In genomic region chr9:69439805-69440357, GRCm38 (mm10) we compare ENCODE assay signal across 8 mouse cellular contexts. TPM values are rescaled to one million over a fixed set of nuclear protein-coding genes. Genes with fewer than 3 reads are reported as not detected.
DNase-seq lines count a peak whose midpoint lies in the region; ATAC-seq lines count a peak whose summit lies in the region.

No protein-coding gene starts in this region.

- H3K4me3 ChIP-seq in heart, embryonic 15.5 days: no peak overlapping the region
- H3K4me3 ChIP-seq in liver, embryonic 12.5 days: no peak overlapping the region

- no peak overlapping the region for H3K9ac ChIP-seq in heart, embryonic 15.5 days
- no peak overlapping the region for H3K9ac ChIP-seq in liver, embryonic 12.5 days

- WGBS in heart, embryonic 15.5 days: 27% methylated on average over 7 of the region's 7 CpGs
- WGBS in liver, embryonic 12.5 days (ENCODE audit: insufficient replicate concordance): 29% methylated on average over 7 of the region's 7 CpGs

- no peak overlapping the region for H3K4me2 ChIP-seq in heart, embryonic 15.5 days
- H3K4me2 ChIP-seq in liver, embryonic 12.5 days: no peak overlapping the region

- H3K27me3 ChIP-seq in heart, embryonic 15.5 days: no peaks in the 10 kb centered on the region
- no peaks in the 10 kb centered on the region for H3K27me3 ChIP-seq in liver, embryonic 12.5 days (replicated peaks)

- H3K4me1 ChIP-seq in heart, embryonic 15.5 days (replicated peaks): peaks cover 11% of the 10 kb centered on the region
- H3K4me1 ChIP-seq in liver, embryonic 12.5 days: peaks cover 16% of the 10 kb centered on the region; the same call in 1 of the 2 replicates

- 0 out of 2 replicates have a peak, but pooled peaks have one; percentile 27 for ATAC-seq in heart, embryonic 15.5 days (replicated peaks; ENCODE audit: insufficient number of reproducible peaks, insufficient read depth, low FRiP score, low read depth)
- peak; percentile 40; the same call in 1 of the 2 replicates for ATAC-seq in liver, embryonic 12.5 days

- no peaks in the 10 kb centered on the region for H3K9me3 ChIP-seq in heart, embryonic 15.5 days (replicated peaks)
- H3K9me3 ChIP-seq in liver, embryonic 12.5 days (replicated peaks): no peaks in the 10 kb centered on the region

- H3K27ac ChIP-seq in heart, embryonic 15.5 days: peak overlapping the region; percentile 7; the same call in 1 of the 2 replicates
- H3K27ac ChIP-seq in liver, embryonic 12.5 days: 0 out of 2 replicates have a peak overlapping the region, but pooled peaks have one; percentile 10

- DNase-seq in thymus, postnatal 25 days: peak; percentile 28
- no peak for DNase-seq in thymus, postnatal 36 days
- DNase-seq in yolk sac, embryonic 10.5 days (ENCODE audit: low spot score): peak; percentile 40
- DNase-seq in adrenal gland, adult 8-10 months: no peak
- DNase-seq in gastrocnemius, postnatal 36 days: no peak
- DNase-seq in frontal cortex, postnatal 36 days (ENCODE audit: low spot score in 2 of 2): no peak

- intact Hi-C loops in gastrocnemius, postnatal 36 days (cut with DNase I): loop anchor here (5.0 kb wide), 1 partner anchor 47 kb away; no protein-coding TSS in a partner anchor

- H3K36me3 ChIP-seq in heart, embryonic 15.5 days: no peaks in the 10 kb centered on the region
- H3K36me3 ChIP-seq in liver, embryonic 12.5 days: no peaks in the 10 kb centered on the region

RNA-seq across cellular contexts. Expression of gene Anxa2, which starts 13.5 kb away (rescaled TPM):
- 544 and 629 TPM in 2 replicates for polyA plus RNA-seq in heart, embryonic 15.5 days (2015; fragmentation: Nextera tagmentation; extraction: Ambion mirVana)
- 92.8 and 98.0 TPM in 2 replicates for polyA plus RNA-seq in liver, embryonic 12.5 days (2016; fragmentation: Nextera tagmentation; extraction: Ambion mirVana)
- 100 to 1,000 TPM; 281 to 586 (median 466) TPM for total RNA-seq in adrenal gland, adult 8-10 months (2022)
- 10 to 100 TPM; 34.1 to 50.4 TPM for total RNA-seq in gastrocnemius, postnatal 36 days (2021)

RNA-seq across cellular contexts. Expression of gene Ice2, which starts 42.2 kb away (rescaled TPM):
- polyA plus RNA-seq in heart, embryonic 15.5 days (2015; fragmentation: Nextera tagmentation; extraction: Ambion mirVana): 11.0 and 11.5 TPM in 2 replicates
- 12.3 and 13.4 TPM in 2 replicates for polyA plus RNA-seq in liver, embryonic 12.5 days (2016; fragmentation: Nextera tagmentation; extraction: Ambion mirVana)
- total RNA-seq in adrenal gland, adult 8-10 months (2022): 10 to 100 TPM; 13.9 to 22.5 (median 18.6) TPM
- 1 to 10 TPM; 4.5 to 4.7 TPM for total RNA-seq in gastrocnemius, postnatal 36 days (2021)

Comparison
In these comparisons a context has a peak if more than half of its experiments do, and no peak if none do; other contexts are left out.
1. DNase-seq: peak in thymus, postnatal 25 days (single experiment) and yolk sac, embryonic 10.5 days (single experiment); none in thymus, postnatal 36 days (0 of 2), adrenal gland, adult 8-10 months (single experiment), gastrocnemius, postnatal 36 days (0 of 2) and frontal cortex, postnatal 36 days (0 of 2).
2. RNA of gene Anxa2, which starts 13.5 kb away (total RNA-seq): 281 to 586 TPM in adrenal gland, adult 8-10 months; 34.1 to 50.4 TPM in gastrocnemius, postnatal 36 days; every median in the first group is over 4 times any median in the second.